In genomic region chr3:95891211-95892065, GRCm38 (mm10) we compare ENCODE assay signal across 8 mouse cellular contexts. TPM values are rescaled to one million over a fixed set of nuclear protein-coding genes. Genes with fewer than 3 reads are reported as not detected.
DNase-seq lines count a peak whose midpoint lies in the region; ATAC-seq and TF ChIP-seq lines count a peak whose summit lies in the region.

Gene BC028528, minus strand, starts transcription at chr3:95892005.

- peak within 1 kb of the TSS; percentile 38 for H3K27ac ChIP-seq in cerebellum, adult 2 months (ENCODE audit: insufficient read depth, low read length)
- peak within 1 kb of the TSS; percentile 93 for H3K27ac ChIP-seq in kidney, embryonic 15.5 days

- H3K9ac ChIP-seq in kidney, embryonic 15.5 days: peak within 1 kb of the TSS; percentile 14; the same call in 1 of the 2 replicates

- no peak within 1 kb of the TSS for H3K4me3 ChIP-seq in cerebellum, adult 2 months (replicated peaks; ENCODE audit: insufficient read depth, low read depth, low read length)
- H3K4me3 ChIP-seq in kidney, embryonic 15.5 days (replicated peaks): peak within 1 kb of the TSS; percentile 40

- TF ChIP-seq CTCF in cerebellum, adult 2 months (IDR thresholded peaks at IDR 0.05; ENCODE audit: borderline replicate concordance, insufficient read depth, low read depth, low read length): no peak

- no peaks in the 10 kb centered on the region for H3K27me3 ChIP-seq in cerebellum, adult 2 months (ENCODE audit: control insufficient read depth, insufficient read depth, low read length)
- H3K27me3 ChIP-seq in kidney, embryonic 15.5 days: no peaks in the 10 kb centered on the region
- no peaks in the 10 kb centered on the region for H3K27me3 ChIP-seq in splenic B cell, adult 2 months (ENCODE audit: control insufficient read depth, insufficient read depth, low read length, poor library complexity, severe bottlenecking)

- no peaks in the 10 kb centered on the region for H3K9me3 ChIP-seq in kidney, embryonic 15.5 days (replicated peaks)

- peaks cover 6% of the 10 kb centered on the region for H3K4me1 ChIP-seq in cerebellum, adult 2 months (ENCODE audit: control insufficient read depth, insufficient read depth, low read length)
- peaks cover 54% of the 10 kb centered on the region for H3K4me1 ChIP-seq in kidney, embryonic 15.5 days

- 42% methylated on average over 12 of the region's 12 CpGs for WGBS in cerebellum, adult 2 months
- WGBS in kidney, embryonic 15.5 days: 17% methylated on average over 12 of the region's 12 CpGs

- peak; percentile 58 for ATAC-seq in granulocyte monocyte progenitor cell, adult 5-6 weeks (replicated peaks; ENCODE audit: poor library complexity, severe bottlenecking)
- ATAC-seq in kidney, embryonic 15.5 days (replicated peaks; ENCODE audit: low FRiP score): no peak

- peaks cover 15% of the 10 kb centered on the region for H3K36me3 ChIP-seq in kidney, embryonic 15.5 days
- no peaks in the 10 kb centered on the region for H3K36me3 ChIP-seq in splenic B cell, adult 2 months (ENCODE audit: control insufficient read depth, insufficient read depth, low read length, poor library complexity, severe bottlenecking)

- H3K4me2 ChIP-seq in kidney, embryonic 15.5 days: peak within 1 kb of the TSS; percentile 52

- DNase-seq in cerebellum, adult 2 months: no peak
- no peak for DNase-seq in cerebellum, postnatal 14 days
- no peak for DNase-seq in adrenal gland, postnatal 25 days
- peak; percentile 83 for DNase-seq in lung, postnatal 36 days
- DNase-seq in splenic B cell, adult 2 months (ENCODE audit: low read depth, low spot score): peak; percentile 91
- DNase-seq in cerebellum, postnatal 25 days: no peak

- no peak for TF ChIP-seq POLR2A in cerebellum, adult 2 months (IDR thresholded peaks at IDR 0.05; ENCODE audit: borderline replicate concordance, insufficient read depth, low read length)

RNA-seq across cellular contexts. Expression of gene BC028528, which starts in this region (rescaled TPM):
- polyA plus RNA-seq in cerebellum, adult 2 months (2012; rRNA removed): 9.0 and 9.3 TPM in 2 replicates
- 9.3 and 10.3 TPM in 2 replicates for total RNA-seq in adrenal gland, postnatal 25 days (2021)
- total RNA-seq in granulocyte monocyte progenitor cell, adult 5-6 weeks (2014; fragmentation: Nextera tagmentation): 36.7 and 51.1 TPM in 2 replicates
- 57.2 and 65.2 TPM in 2 replicates for total RNA-seq in granulocyte monocyte progenitor cell, adult 5-6 weeks (2017)
- polyA plus RNA-seq in kidney, embryonic 15.5 days (2015; fragmentation: Nextera tagmentation; extraction: Ambion mirVana): 38.0 and 42.3 TPM in 2 replicates

Comparison
In these comparisons a context has a peak if more than half of its experiments do, and no peak if none do; other contexts are left out.
1. DNase-seq: peak in lung, postnatal 36 days (single experiment) and splenic B cell, adult 2 months (single experiment); none in cerebellum, adult 2 months (0 of 2), cerebellum, postnatal 14 days (0 of 2), adrenal gland, postnatal 25 days (single experiment) and cerebellum, postnatal 25 days (0 of 2).